Mouse (Mus musculus) gastrocnemius, postnatal 36 days (tissue): ENCODE results near the gene Efcab8. TPM values are rescaled to one million over a fixed set of nuclear protein-coding genes. Genes with fewer than 3 reads are reported as not detected.
"Not testable (repeated sequence)": the region's sequence is repeated elsewhere in the genome, so short reads cannot be mapped to it uniquely, and the experiment has no call there.

ENCODE experiments used
- DNase-seq, 2 experiments: peaks; one replicate each; pipeline ENCODE4 v3.0.0; 2022
- intact Hi-C: fragments of 180-260 bp; cut with DNase I; formaldehyde crosslinking; loops from one replicate; pipeline ENCODE4 v1.15.1; 2025
- total RNA-seq, 2 experiments: library from RNA; stranded (reverse); gene quantifications; 2 replicates each; pipeline ENCODE4 v1.2.3; 2021

The Efcab8 gene
- total RNA-seq, 2 experiments from 2014 or later: not detected

DNA sequence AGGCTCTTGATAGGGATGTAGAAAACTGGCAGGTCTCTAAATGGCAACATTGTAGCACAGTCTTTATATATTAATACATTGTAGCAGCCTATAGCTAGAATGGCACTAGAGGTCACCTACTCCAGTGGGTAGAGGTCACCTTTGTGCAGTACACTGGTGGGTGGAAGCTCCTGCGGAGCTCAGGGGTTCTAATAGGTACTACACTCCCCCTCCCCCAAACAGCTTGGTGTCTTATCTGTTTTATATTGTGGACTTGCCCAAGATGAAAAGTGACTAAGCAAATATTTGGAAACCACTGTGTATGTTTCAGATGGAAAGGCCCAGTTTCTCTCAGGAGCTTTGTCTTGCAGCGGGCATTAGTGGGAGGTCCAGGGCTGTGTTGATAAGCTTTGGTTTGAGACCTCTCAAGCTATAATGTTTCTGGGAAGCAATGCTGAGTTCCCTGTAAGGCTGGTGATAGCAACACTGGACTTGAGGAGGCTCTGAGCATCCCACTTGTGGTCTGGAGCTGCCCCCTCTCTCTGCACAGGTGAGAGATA is 42.3 kb downstream of the Efcab8 start:
- intact Hi-C loops: no loop called here
- DNase-seq: no peak

DNA sequence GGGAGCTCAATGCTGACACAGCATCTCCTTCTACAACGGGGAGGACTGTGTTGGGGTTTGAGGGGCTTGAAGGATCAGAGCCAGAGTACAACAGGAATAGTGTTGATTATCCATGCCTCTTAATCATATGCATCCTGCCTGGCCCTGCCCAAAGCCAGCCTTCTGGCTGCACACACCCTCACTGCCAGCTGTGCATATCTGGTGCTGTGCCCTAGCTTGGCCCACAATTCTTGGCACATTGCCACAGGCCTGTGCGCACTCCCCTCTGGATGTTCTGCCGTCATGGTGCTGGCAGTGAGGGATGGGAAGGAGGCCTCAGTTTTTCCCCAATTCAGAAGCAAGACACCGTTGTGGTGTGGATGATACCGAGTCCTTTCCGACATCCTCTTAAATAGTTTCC is 44.9 kb downstream of the Efcab8 start:
- intact Hi-C loops: no loop called here
- no peak for DNase-seq

DNA sequence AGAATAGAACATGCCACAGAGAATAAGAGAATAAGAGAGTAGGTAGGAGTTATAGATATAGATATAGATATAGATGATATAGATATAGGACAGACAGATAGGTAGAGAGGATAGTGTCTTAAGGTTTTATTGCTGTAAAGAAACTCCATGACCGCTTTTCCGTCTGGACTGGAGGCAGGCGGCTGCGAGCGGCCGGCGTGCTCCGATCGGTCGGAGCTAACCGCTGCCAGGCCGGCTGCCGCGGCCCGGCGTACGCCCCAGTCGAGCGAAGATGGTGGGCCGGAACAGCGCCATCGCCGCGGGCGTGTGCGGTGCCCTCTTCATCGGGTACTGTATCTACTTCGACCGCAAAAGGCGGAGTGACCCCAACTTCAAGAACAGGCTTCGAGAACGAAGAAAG is 46.2 kb downstream of the Efcab8 start:
- DNase-seq, intact Hi-C loops: not testable (repeated sequence)

DNA sequence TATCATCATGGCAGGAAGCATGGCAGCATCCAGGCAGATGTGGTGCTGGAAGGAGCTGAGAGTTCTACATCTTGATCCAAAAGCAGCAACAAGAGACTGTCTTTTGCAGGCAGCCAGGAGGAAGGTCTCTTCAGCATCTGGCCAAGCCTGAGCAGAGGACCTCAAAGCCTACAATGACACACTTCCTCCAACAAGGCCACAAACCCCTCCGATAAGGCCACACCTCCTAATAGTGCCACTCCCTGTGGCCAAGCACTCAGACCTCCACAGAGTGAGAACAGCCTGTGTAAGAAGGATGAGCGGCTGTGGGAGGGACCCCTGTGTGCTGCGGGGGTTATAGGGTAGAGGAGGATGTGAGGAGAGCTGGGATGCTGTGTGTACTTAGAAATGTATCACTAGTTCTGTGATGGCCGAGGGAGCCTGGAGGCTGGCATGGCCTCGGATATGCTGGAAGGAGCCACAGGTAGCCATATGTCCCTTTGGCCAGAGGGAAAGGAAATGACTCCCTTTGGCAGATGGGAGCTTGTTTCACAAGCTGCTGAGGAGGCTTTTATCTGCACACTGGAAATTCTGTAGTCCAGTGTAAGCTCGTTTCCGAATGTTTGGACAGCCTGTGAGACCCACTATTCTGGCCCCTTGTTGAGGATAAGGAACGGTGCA is 47.6 kb downstream of the Efcab8 start:
- no peak for DNase-seq
- intact Hi-C loops: no loop called here

DNA sequence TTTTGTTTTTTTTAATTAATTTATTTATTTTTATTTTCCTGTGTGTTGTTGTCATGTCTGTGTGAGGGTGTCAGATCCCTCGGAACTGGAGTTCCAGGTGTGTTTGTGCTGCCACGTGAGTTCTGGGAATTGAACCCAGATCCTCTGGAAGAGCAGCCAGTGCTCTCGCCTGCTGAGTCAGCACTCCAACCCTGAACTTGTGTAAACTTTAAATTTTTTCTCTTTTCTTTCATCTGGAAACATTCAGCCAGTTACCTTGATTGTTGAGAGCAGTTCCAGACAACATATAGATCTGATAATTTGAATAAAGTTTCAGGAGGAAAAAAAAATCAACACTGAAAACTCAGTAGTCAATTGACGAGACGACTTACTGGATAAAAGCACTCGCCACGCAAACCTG is 49.0 kb downstream of the Efcab8 start:
- intact Hi-C loops: no loop called here

DNA sequence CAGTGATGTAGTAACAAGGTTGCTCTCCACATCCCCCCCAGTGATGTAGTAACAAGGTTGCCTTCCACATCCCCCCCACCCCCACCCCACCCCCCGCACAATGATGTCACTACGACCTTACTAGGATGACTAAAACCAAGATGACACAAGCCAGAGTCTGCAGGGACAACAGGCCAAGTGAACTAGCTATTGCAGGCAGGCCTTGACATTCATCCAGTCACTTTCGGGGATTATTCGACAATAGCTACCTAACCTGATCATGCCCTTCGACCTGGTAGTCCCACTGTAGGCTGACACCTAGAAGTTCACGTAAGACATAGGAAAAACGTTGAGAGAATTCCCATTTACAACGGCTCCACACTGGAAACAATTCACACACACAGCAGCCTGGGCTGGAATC is 53.6 kb downstream of the Efcab8 start:
- intact Hi-C loops: no loop called here
- no peak for DNase-seq

More for the DNA sequence above, 49.0 kb downstream of the Efcab8 start:
- no peak for DNase-seq

DNA sequence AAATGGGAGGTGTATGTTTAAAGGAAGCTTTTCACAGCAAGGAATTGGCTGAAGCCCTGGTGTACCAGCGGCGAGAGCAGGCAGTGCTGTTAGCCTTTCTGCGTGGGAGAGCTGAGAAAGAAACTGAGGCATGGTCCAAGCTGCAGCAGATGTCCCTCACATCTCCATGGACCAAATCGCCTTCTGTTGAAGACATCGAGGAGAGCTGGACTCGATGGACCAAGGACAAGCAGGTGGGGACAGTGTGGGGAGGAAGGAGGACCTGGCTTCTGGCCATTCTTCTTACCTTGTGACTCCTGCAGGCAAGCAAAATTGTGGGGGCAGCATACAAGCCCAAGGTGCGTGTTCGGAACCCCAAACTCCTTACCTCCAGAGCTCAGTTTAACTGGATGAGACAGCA is 63.1 kb downstream of the Efcab8 start:
- intact Hi-C loops: no loop called here
- DNase-seq: no peak

DNA sequence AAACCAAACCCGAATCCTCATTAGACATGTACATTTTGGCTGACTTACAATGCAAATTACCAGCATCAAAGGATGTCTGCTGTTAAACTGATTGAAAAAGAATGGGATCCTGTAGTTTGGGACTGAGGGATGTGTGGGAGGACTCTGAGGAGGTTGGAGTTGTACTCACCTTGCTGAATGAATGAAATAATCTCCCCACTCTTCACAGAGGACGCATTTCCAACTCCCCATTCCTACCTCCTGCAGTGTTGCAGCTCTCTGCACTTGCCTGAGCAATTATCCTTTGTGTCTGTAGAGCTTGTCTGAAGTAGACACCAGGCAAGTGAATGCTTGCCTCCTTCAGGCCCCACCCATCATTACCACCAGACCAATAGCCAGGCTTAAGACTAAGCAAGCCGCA is 68.7 kb downstream of the Efcab8 start:
- intact Hi-C loops: loop anchor here (5.0 kb wide), 1 partner anchor 181 kb away; no protein-coding TSS in a partner anchor
- DNase-seq: no peak

DNA sequence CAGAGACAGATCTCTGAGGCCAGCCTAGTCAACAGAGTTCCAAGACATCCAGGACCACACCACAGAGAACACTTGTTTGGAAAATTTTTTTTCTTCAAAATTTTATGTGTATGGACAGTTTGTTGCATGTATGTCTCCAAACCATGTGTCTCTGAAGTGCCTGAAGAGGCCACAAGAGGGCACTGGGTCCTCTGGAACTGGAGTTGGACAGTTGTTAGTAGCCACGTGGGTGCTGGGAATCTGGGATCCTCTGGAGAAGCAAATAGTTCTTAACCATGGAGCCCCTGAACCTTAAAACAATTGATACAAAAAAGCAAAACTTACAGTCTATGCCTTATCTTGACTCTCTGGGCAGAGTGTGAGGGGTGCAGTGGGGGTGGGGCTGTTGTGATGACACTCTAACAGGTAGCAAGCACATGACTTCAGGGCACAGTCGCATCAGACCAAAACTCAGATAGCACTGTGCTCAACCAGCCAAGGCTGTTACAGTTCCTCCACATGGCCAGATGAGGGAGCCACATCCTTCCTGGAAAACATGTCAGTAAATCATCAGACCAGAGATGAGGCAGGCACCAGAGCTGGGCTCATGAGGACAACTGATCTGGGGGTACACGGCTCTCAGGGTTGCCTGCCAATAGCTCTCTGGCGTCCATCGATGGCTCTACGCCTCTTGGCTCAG is 70.8 kb downstream of the Efcab8 start:
- intact Hi-C loops: loop anchor here (2.0 to 5.0 kb wide), 2 partner anchors 43 to 140 kb away; no protein-coding TSS in a partner anchor
- DNase-seq: no peak

DNA sequence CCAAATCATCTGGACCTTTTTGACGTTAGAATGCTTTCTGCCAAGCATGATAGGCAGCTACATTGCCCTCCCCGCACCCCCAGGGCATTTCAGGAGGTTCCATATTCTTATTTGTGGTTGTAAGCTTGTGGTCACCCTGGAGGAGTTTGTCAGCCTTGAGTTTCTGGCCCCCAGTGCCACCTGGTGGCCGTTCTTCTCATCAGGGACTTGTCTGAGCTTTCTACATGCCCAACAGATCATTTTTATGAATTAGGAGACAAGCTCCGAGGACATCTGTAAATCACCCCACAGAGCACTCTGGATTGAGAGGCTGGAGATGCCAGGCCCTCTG is 71.3 kb downstream of the Efcab8 start:
- intact Hi-C loops: loop anchor here (2.0 to 5.0 kb wide), 2 partner anchors 44 to 140 kb away; no protein-coding TSS in a partner anchor
- DNase-seq: peak; percentile 27 to 42

DNA sequence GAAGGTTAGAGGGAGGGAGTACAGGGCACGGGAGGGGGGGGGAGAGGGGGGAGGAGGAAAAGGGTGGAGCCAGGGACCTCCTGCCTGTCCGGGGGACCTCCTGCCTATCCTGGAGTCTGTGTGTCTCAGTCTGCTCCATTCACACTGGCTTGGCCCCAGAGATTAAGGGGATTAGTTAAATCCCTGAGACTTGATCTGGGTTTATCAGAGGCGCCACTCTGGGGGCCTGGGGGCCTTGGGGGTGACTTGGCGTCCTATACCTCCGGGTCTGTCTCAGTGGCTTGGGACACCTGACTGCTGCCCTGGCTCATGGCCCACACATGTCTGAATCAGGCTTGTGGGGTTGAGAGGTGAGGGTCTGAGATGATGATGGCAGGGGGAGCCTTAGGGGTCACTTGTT is 73.8 kb downstream of the Efcab8 start:
- DNase-seq: no peak
- intact Hi-C loops: loop anchor here (5.0 kb wide), 1 partner anchor 46 kb away; no protein-coding TSS in a partner anchor

DNA sequence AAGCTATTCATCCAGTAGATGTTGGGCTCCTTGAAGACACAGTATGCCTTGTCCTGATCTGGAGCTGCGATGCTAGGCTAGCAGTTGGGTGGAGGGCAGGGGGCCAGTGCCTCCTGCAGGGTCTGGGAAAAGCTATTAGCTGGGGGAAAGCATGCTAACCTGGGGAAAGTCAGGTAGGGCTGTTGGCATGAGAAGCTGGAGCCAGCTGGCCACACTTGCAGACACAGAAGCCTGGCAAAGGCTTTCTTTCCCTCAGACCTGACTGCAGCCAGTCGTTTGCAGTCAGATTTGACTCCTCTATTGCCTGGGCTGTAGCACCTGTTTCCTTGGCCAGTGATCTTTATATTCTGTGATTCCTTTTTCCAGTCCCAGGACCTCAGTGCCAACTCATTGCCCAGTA is 79.8 kb downstream of the Efcab8 start:
- intact Hi-C loops: no loop called here
- no peak for DNase-seq

DNA sequence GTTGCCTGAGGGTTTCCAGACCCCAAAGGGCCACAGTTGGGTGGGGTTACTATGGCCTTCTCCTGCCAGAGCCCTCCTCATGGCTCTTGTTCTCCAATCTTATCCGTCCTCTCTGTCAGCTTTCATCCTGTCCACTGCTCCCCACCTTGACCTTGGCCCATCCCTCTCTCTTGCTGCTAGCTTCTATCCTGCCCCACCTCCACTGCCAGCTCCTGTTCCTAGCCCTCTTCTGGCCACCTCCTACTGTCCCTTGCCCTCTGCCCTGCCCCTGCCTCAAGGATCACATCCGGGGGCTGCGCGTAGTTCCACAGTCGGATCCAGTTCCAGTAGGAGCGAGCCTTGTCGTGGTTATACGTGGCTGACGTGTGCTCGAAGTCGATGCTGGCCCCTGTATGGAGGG is 80.6 kb downstream of the Efcab8 start:
- intact Hi-C loops: no loop called here
- no peak for DNase-seq

DNA sequence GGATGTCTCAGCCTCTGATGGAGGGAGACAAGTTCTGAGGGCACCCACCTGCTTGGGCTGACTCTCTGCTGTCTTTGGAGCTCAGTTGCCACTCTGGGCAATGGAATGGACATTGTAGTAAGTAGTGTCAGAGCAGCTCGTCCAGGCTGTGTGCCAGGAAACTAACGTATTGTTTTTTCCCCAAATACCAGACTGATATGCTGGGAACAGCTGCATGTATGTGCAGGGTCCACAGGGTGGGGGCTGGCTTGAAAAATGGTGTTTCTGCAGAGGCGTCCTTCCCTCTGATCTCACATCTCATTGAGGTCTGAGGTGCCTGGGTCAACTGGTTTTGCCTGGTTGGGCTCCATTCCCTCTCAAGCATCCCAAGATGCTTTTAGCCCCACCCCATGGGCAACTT is 81.0 kb downstream of the Efcab8 start:
- intact Hi-C loops: no loop called here
- no peak for DNase-seq

DNA sequence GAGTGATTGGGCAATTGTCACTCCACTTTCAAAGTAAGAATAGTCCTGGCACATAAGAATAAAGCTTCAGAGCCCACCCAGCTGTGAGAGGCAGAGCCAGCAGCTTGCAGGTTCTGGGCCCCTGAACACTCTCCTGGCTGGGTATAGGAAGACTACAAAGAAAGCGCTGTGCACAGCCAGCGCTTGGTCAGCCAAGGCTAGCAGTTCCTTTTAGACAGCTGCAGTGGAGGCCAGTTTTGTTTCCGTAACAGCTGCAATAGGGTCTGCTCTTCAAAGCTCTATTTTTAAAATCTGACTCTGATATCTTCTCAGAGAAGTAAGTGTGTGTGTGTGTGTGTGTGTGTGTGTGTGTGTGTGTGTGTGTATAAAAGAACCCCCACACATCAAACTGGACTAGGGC is 82.2 kb downstream of the Efcab8 start:
- intact Hi-C loops: no loop called here
- DNase-seq: no peak

DNA sequence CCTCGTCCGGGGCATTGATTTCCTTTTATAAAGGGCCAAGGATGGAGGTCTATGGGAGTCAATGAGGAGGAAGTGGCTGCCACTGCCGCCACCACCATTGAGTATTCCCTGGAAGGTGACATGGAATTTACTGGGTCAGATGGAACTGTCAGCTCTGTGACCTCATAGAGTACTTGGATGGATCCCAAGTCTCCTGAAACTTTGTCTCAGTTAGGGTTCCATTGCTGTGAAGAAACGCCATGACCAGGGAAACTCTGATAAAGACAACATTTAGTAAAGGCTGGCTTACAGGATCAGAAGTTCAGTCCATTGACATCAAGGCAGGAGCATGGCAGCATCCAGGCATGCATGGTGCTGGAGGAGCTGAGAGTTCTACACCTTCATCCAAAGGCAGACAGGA is 91.3 kb downstream of the Efcab8 start, which contains the start of gene Sun5:
Gene Sun5 (minus strand): TSS at position 101 of the 400 bp plus-strand sequence.
- DNase-seq: no peak
- intact Hi-C loops: no loop called here

DNA sequence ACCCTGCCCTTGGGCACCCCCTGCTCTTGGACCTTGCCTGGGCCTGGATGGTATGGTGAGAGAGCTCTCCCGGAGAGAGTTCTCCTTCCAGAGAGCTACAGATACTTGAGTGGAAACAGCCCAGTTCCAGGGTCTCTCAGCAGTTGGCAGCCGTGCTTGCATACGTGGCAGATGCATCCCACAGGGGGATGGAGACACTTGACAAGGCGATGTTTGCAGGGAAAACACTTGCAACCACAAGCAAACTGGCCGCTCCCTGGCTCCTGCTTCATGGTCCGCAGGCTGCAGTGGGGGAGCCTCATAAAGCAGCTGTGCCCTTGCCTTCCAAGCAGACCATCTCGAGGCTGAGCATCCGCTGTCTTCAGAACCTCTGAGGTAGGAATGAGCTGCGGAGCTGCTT is 95.0 kb downstream of the Efcab8 start, which contains the start of gene Bpifb2:
Gene Bpifb2 (plus strand): TSS at position 301 of the 400 bp plus-strand sequence.
- intact Hi-C loops: no loop called here
- DNase-seq: no peak

Other genes starting within 250 kb of the Efcab8 start
- gene Nol4l, start 250.0 kb upstream of the Efcab8 start, total RNA-seq: 1 to 10 TPM in 1 of 2 experiments, under 1 TPM in 1; 0.94 to 1.0 TPM
- gene Commd7, start 147.2 kb upstream of the Efcab8 start, total RNA-seq: 10 to 100 TPM in 1 of 2 experiments, 1 to 10 TPM in 1; 9.9 to 10.3 TPM
- under 1 TPM; 0.35 to 0.56 TPM for gene Dnmt3b, start 130.5 kb upstream of the Efcab8 start, total RNA-seq
- gene Dnmt3c, start 83.3 kb upstream of the Efcab8 start, total RNA-seq: not detected
- 10 to 100 TPM; 34.7 to 35.9 TPM for gene Mapre1, start 38.7 kb upstream of the Efcab8 start, total RNA-seq
- gene Sun5, start 91.2 kb downstream of the Efcab8 start, total RNA-seq: not detected
- gene Bpifb2, start 95.1 kb downstream of the Efcab8 start, total RNA-seq: not detected
- gene Bpifb6, start 120.5 kb downstream of the Efcab8 start, total RNA-seq: not detected
- not detected for gene Bpifb3, start 138.3 kb downstream of the Efcab8 start, total RNA-seq
- gene Bpifb4, start 158.3 kb downstream of the Efcab8 start, total RNA-seq: not detected
- gene Bpifa6, start 195.0 kb downstream of the Efcab8 start, total RNA-seq: not detected
- gene Bpifa2, start 228.3 kb downstream of the Efcab8 start, total RNA-seq: not detected